Mouse (Mus musculus) forelimb bud, embryonic 11.5 days (tissue): Measurements from ENCODE around the gene Pcp2.
A peak's percentile ranks its signal among the peaks of the same experiment; 100 is the strongest.

Experiments used
- DNase-seq: peaks from one replicate; pipeline ENCODE4 v3.0.0-alpha.2; 2012; ENCODE audit warnings: low read depth, low spot score

Pcp2 gene

GRCm38 (mm10) chr8:3625445-3625844 is at the start of gene Pcp2:
Pcp2 (minus strand) TSS chr8:3625545.
- DNase-seq, result no peak

DNA sequence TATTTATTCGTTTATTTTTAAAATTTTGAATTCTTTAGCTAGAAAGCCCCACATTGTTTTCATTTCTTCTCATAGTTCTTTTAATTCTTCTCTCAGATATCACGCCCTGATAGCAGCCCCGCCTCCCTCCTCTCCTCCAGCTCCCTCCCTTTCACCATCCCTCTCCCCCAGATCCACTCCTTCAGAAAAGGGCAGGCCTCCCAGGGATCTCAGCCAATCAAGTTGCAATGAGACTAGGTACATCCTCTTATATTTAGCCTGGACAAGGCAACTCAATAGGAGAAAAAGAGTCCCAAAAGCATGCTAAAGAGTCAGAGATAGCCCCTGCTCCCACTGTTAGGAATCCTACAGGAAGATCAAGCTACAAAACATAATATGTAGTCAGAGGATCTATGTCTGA is 49.3 kb upstream of the Pcp2 start:
- no peak for DNase-seq

DNA sequence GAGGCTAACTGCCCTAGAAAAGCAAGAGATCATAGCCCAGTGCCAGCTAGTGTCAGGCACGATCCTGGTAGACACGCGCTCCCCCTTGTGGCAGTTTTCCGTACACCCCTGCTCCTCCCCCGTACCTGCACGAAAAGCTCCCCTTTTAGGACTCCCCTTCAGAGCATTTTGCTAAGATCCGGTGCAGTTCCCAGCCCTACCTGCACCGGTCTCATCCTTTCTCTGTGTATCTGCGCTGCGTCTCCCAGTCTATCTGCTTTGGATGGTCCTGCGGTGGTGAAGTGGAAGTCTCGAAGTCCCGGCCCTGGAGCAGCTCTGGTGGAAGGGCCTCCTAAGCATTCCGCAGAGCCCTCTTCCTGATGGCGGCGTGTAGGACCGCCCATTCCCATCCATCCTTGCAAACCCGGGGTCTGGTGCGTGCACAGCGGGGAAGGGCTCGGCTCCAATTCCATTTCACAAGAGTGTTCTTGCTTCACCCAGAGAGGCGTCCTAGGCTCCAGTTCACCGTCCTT is 46.7 kb upstream of the Pcp2 start, which contains the start of gene Fcor:
Gene Fcor, minus strand, starts transcription at position 383 of the 512 bp plus-strand sequence.
- DNase-seq, result peak; percentile 85

GRCm38 (mm10) chr8:3670388-3670787 is 45.0 kb upstream of the Pcp2 start:
- DNase-seq, result no peak

- DNase-seq, result no peak
Observed at GRCm38 (mm10) chr8:3665507-3665906, 40.2 kb upstream of the Pcp2 start, which contains the start of gene Mcemp1. Mcemp1 (plus strand) TSS chr8:3665754.

GRCm38 (mm10) chr8:3664405-3664804 is 39.1 kb upstream of the Pcp2 start:
- DNase-seq, result no peak

DNA sequence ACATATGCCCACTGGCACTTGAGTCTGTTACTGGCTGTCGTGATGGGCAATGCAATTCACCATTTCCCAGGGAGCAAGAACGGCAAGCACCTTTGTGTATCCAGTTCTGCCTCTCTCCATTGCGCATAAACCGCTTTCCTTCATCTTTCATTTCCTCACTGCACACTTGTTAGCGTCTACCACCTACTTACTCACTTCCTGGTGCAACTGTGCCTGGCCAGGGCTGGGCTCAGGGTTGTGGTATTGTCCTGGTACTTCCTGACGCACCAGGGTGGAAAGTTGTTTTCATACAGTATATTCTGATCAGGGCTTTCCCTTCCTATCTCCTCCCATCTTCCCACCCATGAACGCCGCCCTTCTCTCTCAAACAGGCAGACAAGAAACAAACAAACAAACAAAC is 35.5 kb upstream of the Pcp2 start:
- DNase-seq, result no peak

DNA sequence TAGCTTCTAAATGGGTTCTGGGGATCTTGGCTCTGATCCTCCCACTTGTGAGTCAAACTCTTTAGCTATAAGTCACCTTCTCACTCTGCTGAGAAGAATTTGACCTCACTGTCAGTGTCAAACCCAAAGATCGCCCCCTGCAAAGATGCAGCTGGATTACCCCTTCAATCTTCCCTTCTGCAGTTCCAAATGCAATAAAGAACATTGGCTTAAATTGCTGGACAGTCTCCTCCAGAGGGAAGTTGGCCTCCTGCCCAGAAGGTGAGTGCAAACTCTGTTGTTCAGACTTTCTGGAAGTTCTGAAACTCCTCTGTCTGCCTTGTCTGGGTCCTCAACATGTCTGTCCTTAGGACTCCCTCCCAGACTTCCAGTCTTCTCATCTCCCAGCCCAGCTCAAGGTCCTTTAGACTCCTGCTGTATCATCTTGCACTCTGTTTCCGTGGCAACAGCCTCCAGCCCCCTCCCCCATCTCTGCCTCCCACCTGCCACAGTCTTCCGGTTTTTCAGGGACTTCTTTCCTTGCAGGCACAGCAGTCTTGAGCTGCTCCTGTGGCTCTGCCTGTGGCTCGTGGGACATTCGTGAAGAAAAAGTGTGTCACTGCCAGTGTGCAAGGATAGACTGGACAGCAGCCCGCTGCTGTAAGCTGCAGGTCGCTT is 31.5 kb upstream of the Pcp2 start:
- DNase-seq, result peak; percentile 27

- DNase-seq, result no peak
Observed at GRCm38 (mm10) chr8:3655526-3655925, 30.2 kb upstream of the Pcp2 start, which contains the start of gene Retn. Retn (plus strand) TSS chr8:3655770.

GRCm38 (mm10) chr8:3654726-3655508 is 29.6 kb upstream of the Pcp2 start:
- DNase-seq, result no peak

- DNase-seq, result no peak
Observed at GRCm38 (mm10) chr8:3652845-3653244, 27.5 kb upstream of the Pcp2 start.

GRCm38 (mm10) chr8:3648990-3649389 is 23.6 kb upstream of the Pcp2 start:
- DNase-seq, result peak; percentile 35

GRCm38 (mm10) chr8:3648268-3648667 is 22.9 kb upstream of the Pcp2 start:
- DNase-seq, result no peak

DNA sequence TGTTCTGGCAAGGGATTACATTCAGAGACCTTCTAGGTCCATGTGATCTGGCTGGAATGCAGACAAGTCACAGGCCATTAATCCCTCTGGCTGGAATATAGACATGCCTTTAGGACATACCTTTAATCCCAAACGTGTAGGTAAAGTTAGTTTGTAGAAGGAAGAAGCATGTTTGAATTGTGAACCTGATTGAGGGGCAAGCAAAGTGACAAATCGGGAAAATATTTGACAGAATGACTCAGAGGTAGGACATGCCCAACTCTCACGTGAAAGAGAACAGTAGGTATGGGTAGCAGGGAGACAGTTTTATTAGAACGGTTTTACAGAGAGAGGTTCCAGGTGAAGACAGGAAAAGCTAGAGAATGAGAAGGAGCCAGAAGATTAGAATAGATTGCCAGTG is 22.2 kb upstream of the Pcp2 start:
- DNase-seq, result no peak

- DNase-seq, result no peak
Observed at GRCm38 (mm10) chr8:3646824-3647531, 21.6 kb upstream of the Pcp2 start.

GRCm38 (mm10) chr8:3645804-3646203 is 20.5 kb upstream of the Pcp2 start:
- DNase-seq, result no peak

- DNase-seq, result no peak
Observed at GRCm38 (mm10) chr8:3631478-3631875, 6.1 kb upstream of the Pcp2 start.

GRCm38 (mm10) chr8:3630647-3631477 is 5.5 kb upstream of the Pcp2 start, which contains the start of gene Stxbp2:
Stxbp2 (plus strand) TSS chr8:3630955.
- peak; percentile 54 for DNase-seq

- DNase-seq, result peak; percentile 25
Observed at GRCm38 (mm10) chr8:3628014-3628413, 2.7 kb upstream of the Pcp2 start.

DNA sequence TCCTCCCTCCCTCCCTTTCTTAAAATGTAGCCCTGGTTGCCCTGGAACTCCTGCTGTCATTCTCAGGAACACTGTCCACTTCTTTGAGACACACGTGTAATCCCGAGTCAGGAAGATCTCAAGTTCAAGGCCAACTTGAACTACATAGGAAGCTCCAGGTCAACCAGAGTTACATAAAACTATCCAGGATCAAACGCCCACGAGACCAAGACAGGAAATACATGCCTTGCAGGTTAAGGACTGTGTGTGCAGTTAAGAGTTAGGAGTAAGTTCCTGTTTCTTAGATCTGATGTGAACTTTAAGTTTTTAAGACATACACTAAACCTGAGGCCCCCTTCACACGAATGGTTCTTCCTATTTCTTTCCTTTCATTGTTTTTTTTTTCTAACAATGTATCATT is 1.6 kb upstream of the Pcp2 start:
- DNase-seq, result no peak

DNA sequence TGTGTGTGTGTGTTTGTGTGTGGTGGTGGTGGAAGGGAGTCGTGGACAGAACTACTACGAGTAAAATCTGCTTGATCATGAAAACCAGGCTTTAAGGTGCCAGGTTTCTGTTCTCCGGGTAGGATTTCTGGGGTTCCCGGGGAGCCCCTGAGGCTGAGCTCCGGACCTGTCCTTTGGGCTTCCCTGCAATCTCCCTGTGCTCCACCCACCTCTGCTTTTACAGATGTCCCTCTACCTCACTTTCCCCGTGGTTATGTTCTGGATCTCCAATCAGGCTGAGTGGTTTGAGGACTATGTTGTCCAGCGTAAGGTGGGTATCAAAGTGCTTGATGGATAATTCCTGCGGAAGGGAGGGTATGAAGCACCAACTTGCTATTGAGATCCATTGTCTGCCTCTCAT is 3.2 kb downstream of the Pcp2 start:
- DNase-seq, result no peak
